Mouse (Mus musculus): Measurements from ENCODE around the gene Lca5l. TPM values are rescaled to one million over a fixed set of nuclear protein-coding genes. Genes with fewer than 3 reads are reported as not detected.
A peak's percentile ranks its signal among the peaks of the same experiment; 100 is the strongest.

Lca5l gene
- polyA plus RNA-seq, 1 experiment: 1.4 TPM

GRCm38 (mm10) chr16:96175399-96175798 lies 16.7 kb downstream of the Lca5l start:
- Histone ChIP-seq H3K4me1 (ENCODE audit: control insufficient read depth, insufficient read depth, low read length) (no peaks in the 10 kb centered on the region), H3K4me3 (ENCODE audit: insufficient read depth, low read length) (no peak overlapping the region), H3K27ac (ENCODE audit: insufficient read depth, low read length) (no peak overlapping the region)
- TF ChIP-seq POLR2A (IDR thresholded peaks at IDR 0.05; ENCODE audit: low read depth, low read length) (no peak), CTCF (IDR thresholded peaks at IDR 0.05; ENCODE audit: borderline replicate concordance, insufficient read depth, low read length) (no peak)

GRCm38 (mm10) chr16:96173648-96174047 lies 18.4 kb downstream of the Lca5l start:
- Histone ChIP-seq H3K4me1 (ENCODE audit: control insufficient read depth, insufficient read depth, low read length) (no peaks in the 10 kb centered on the region), H3K4me3 (ENCODE audit: insufficient read depth, low read length) (no peak overlapping the region), H3K27ac (ENCODE audit: insufficient read depth, low read length) (no peak overlapping the region)
- TF ChIP-seq POLR2A (IDR thresholded peaks at IDR 0.05; ENCODE audit: low read depth, low read length): no peak
- TF ChIP-seq CTCF (IDR thresholded peaks at IDR 0.05; ENCODE audit: borderline replicate concordance, insufficient read depth, low read length): no peak

GRCm38 (mm10) chr16:96168837-96169236 lies 23.2 kb downstream of the Lca5l start:
- Histone ChIP-seq H3K4me1 (ENCODE audit: control insufficient read depth, insufficient read depth, low read length) (no peaks in the 10 kb centered on the region), H3K4me3 (ENCODE audit: insufficient read depth, low read length) (no peak overlapping the region), H3K27ac (ENCODE audit: insufficient read depth, low read length) (no peak overlapping the region)
- TF ChIP-seq CTCF (IDR thresholded peaks at IDR 0.05; ENCODE audit: borderline replicate concordance, insufficient read depth, low read length) (no peak), POLR2A (IDR thresholded peaks at IDR 0.05; ENCODE audit: low read depth, low read length) (no peak)

GRCm38 (mm10) chr16:96165723-96166264 lies 26.3 kb downstream of the Lca5l start:
- no peak overlapping the region for H3K4me3 ChIP-seq (ENCODE audit: insufficient read depth, low read length)
- H3K4me1 ChIP-seq (ENCODE audit: control insufficient read depth, insufficient read depth, low read length): no peaks in the 10 kb centered on the region
- no peak for TF ChIP-seq POLR2A (IDR thresholded peaks at IDR 0.05; ENCODE audit: low read depth, low read length)
- TF ChIP-seq CTCF (IDR thresholded peaks at IDR 0.05; ENCODE audit: borderline replicate concordance, insufficient read depth, low read length): no peak
- H3K27ac ChIP-seq (ENCODE audit: insufficient read depth, low read length): no peak overlapping the region

GRCm38 (mm10) chr16:96161336-96161735 lies 30.7 kb downstream of the Lca5l start:
- H3K4me1 ChIP-seq (ENCODE audit: control insufficient read depth, insufficient read depth, low read length): no peaks in the 10 kb centered on the region
- TF ChIP-seq POLR2A (IDR thresholded peaks at IDR 0.05; ENCODE audit: low read depth, low read length): no peak
- no peak for TF ChIP-seq CTCF (IDR thresholded peaks at IDR 0.05; ENCODE audit: borderline replicate concordance, insufficient read depth, low read length)
- H3K4me3 ChIP-seq (ENCODE audit: insufficient read depth, low read length): no peak overlapping the region
- H3K27ac ChIP-seq (ENCODE audit: insufficient read depth, low read length): no peak overlapping the region

GRCm38 (mm10) chr16:96160927-96161326 lies 31.1 kb downstream of the Lca5l start:
- H3K4me1 ChIP-seq (ENCODE audit: control insufficient read depth, insufficient read depth, low read length): no peaks in the 10 kb centered on the region
- TF ChIP-seq POLR2A (IDR thresholded peaks at IDR 0.05; ENCODE audit: low read depth, low read length): no peak
- TF ChIP-seq CTCF (IDR thresholded peaks at IDR 0.05; ENCODE audit: borderline replicate concordance, insufficient read depth, low read length): no peak
- no peak overlapping the region for H3K4me3 ChIP-seq (ENCODE audit: insufficient read depth, low read length)
- H3K27ac ChIP-seq (ENCODE audit: insufficient read depth, low read length): no peak overlapping the region

- 0 out of 2 replicates have a peak overlapping the region, but pooled peaks have one; percentile 14 for H3K4me3 ChIP-seq (ENCODE audit: insufficient read depth, low read length)
- H3K27ac ChIP-seq (ENCODE audit: insufficient read depth, low read length): no peak overlapping the region
These were observed 32.2 kb downstream of the Lca5l start for GRCm38 (mm10) chr16:96159794-96160346.

GRCm38 (mm10) chr16:96159091-96159731 lies 32.9 kb downstream of the Lca5l start:
- H3K4me3 ChIP-seq (ENCODE audit: insufficient read depth, low read length): peak overlapping the region; percentile 14
- TF ChIP-seq CTCF (IDR thresholded peaks at IDR 0.05; ENCODE audit: borderline replicate concordance, insufficient read depth, low read length) (no peak), POLR2A (IDR thresholded peaks at IDR 0.05; ENCODE audit: low read depth, low read length) (peak; percentile 43)

More at GRCm38 (mm10) chr16:96159794-96160346, 32.2 kb downstream of the Lca5l start:
- TF ChIP-seq POLR2A (IDR thresholded peaks at IDR 0.05; ENCODE audit: low read depth, low read length): no peak
- H3K4me1 ChIP-seq (ENCODE audit: control insufficient read depth, insufficient read depth, low read length): no peaks in the 10 kb centered on the region

GRCm38 (mm10) chr16:96158511-96159080 lies 33.5 kb downstream of the Lca5l start:
- TF ChIP-seq CTCF (IDR thresholded peaks at IDR 0.05; ENCODE audit: borderline replicate concordance, insufficient read depth, low read length) (no peak), POLR2A (IDR thresholded peaks at IDR 0.05; ENCODE audit: low read depth, low read length) (no peak)
- Histone ChIP-seq H3K4me3 (ENCODE audit: insufficient read depth, low read length) (0 out of 2 replicates have a peak overlapping the region, but pooled peaks have one; percentile 14), H3K4me1 (ENCODE audit: control insufficient read depth, insufficient read depth, low read length) (no peaks in the 10 kb centered on the region), H3K27ac (ENCODE audit: insufficient read depth, low read length) (no peak overlapping the region; the same call in 1 of the 2 replicates)

More at GRCm38 (mm10) chr16:96159091-96159731, 32.9 kb downstream of the Lca5l start:
- Histone ChIP-seq H3K4me1 (ENCODE audit: control insufficient read depth, insufficient read depth, low read length) (no peaks in the 10 kb centered on the region), H3K27ac (ENCODE audit: insufficient read depth, low read length) (peak overlapping the region; percentile 28)

GRCm38 (mm10) chr16:96157171-96157570 lies 34.9 kb downstream of the Lca5l start:
- TF ChIP-seq POLR2A (IDR thresholded peaks at IDR 0.05; ENCODE audit: low read depth, low read length): no peak
- no peak for TF ChIP-seq CTCF (IDR thresholded peaks at IDR 0.05; ENCODE audit: borderline replicate concordance, insufficient read depth, low read length)
- Histone ChIP-seq H3K27ac (ENCODE audit: insufficient read depth, low read length) (no peak overlapping the region), H3K4me1 (ENCODE audit: control insufficient read depth, insufficient read depth, low read length) (no peaks in the 10 kb centered on the region)

More at GRCm38 (mm10) chr16:96157171-96157570, 34.9 kb downstream of the Lca5l start:
- no peak overlapping the region for H3K4me3 ChIP-seq (ENCODE audit: insufficient read depth, low read length)
